Mouse (Mus musculus): ENCODE data around the gene Cdk5r2. TPM values are rescaled to one million over a fixed set of nuclear protein-coding genes. Genes with fewer than 3 reads are reported as not detected.

The Cdk5r2 gene
- polyA plus RNA-seq, 1 experiment from 2014 or later = 1.2 TPM

GRCm38 (mm10) chr1:74877199-74877598, 22.5 kb downstream of the Cdk5r2 start:
- 73% methylated on average over 3 of the region's 3 CpGs for WGBS
- ATAC-seq (replicated peaks; ENCODE audit: low FRiP score) (no peak), DNase-seq (ENCODE audit: low spot score) (no peak)
- Histone ChIP-seq H3K9me3 (ENCODE audit: control insufficient read depth, low read length) (no peaks in the 10 kb centered on the region), H3K4me2 (ENCODE audit: low read depth, low read length, severe bottlenecking) (no peak overlapping the region), H3K4me3 (ENCODE audit: low read depth, low read length) (no peak overlapping the region), H3K9ac (ENCODE audit: low read length) (no peak overlapping the region), H3K4me1 (replicated peaks; ENCODE audit: control insufficient read depth, insufficient read depth, low read length) (peaks cover 3% of the 10 kb centered on the region), H3K27me3 (ENCODE audit: control insufficient read depth, insufficient read depth, low read length) (peaks cover 28% of the 10 kb centered on the region), H3K36me3 (ENCODE audit: control insufficient read depth, insufficient read depth, low read length) (no peaks in the 10 kb centered on the region), H3K27ac (ENCODE audit: low read depth, low read length) (no peak overlapping the region)

- Histone ChIP-seq H3K9ac (ENCODE audit: low read length) (no peak overlapping the region), H3K4me3 (ENCODE audit: low read depth, low read length) (no peak overlapping the region), H3K9me3 (ENCODE audit: control insufficient read depth, low read length) (no peaks in the 10 kb centered on the region), H3K4me1 (replicated peaks; ENCODE audit: control insufficient read depth, insufficient read depth, low read length) (peaks cover 12% of the 10 kb centered on the region), H3K36me3 (ENCODE audit: control insufficient read depth, insufficient read depth, low read length) (no peaks in the 10 kb centered on the region), H3K27ac (ENCODE audit: low read depth, low read length) (no peak overlapping the region), H3K27me3 (ENCODE audit: control insufficient read depth, insufficient read depth, low read length) (peaks cover 64% of the 10 kb centered on the region), H3K4me2 (ENCODE audit: low read depth, low read length, severe bottlenecking) (no peak overlapping the region)
- ATAC-seq (replicated peaks; ENCODE audit: low FRiP score) = no peak; the same call in 1 of the 2 replicates
- peak; percentile 80 for DNase-seq (ENCODE audit: low spot score)
- WGBS = 2% methylated on average over 18 of the region's 18 CpGs
These were observed 26.1 kb downstream of the Cdk5r2 start for GRCm38 (mm10) chr1:74880785-74881360.

GRCm38 (mm10) chr1:74882055-74882734, 27.5 kb downstream of the Cdk5r2 start:
- DNase-seq (ENCODE audit: low spot score) (peak; percentile 69), ATAC-seq (replicated peaks; ENCODE audit: low FRiP score) (no peak)
- Histone ChIP-seq H3K4me2 (ENCODE audit: low read depth, low read length, severe bottlenecking) (peak overlapping the region; percentile 42), H3K36me3 (ENCODE audit: control insufficient read depth, insufficient read depth, low read length) (no peaks in the 10 kb centered on the region), H3K27me3 (ENCODE audit: control insufficient read depth, insufficient read depth, low read length) (peaks cover 78% of the 10 kb centered on the region), H3K9ac (ENCODE audit: low read length) (peak overlapping the region; percentile 6; the same call in 1 of the 2 replicates), H3K4me3 (ENCODE audit: low read depth, low read length) (peak overlapping the region; percentile 27), H3K27ac (ENCODE audit: low read depth, low read length) (no peak overlapping the region), H3K4me1 (replicated peaks; ENCODE audit: control insufficient read depth, insufficient read depth, low read length) (peaks cover 12% of the 10 kb centered on the region), H3K9me3 (ENCODE audit: control insufficient read depth, low read length) (no peaks in the 10 kb centered on the region)
- WGBS = under 1% methylated on average over 71 of the region's 74 CpGs

GRCm38 (mm10) chr1:74882828-74883227, 28.1 kb downstream of the Cdk5r2 start:
- no peaks in the 10 kb centered on the region for H3K9me3 ChIP-seq (ENCODE audit: control insufficient read depth, low read length)
- H3K27me3 ChIP-seq (ENCODE audit: control insufficient read depth, insufficient read depth, low read length) = peaks cover 82% of the 10 kb centered on the region
- H3K4me3 ChIP-seq (ENCODE audit: low read depth, low read length) = no peak overlapping the region; the same call in 1 of the 2 replicates
- H3K9ac ChIP-seq (ENCODE audit: low read length) = no peak overlapping the region
- ATAC-seq (replicated peaks; ENCODE audit: low FRiP score) (no peak), DNase-seq (ENCODE audit: low spot score) (peak; percentile 50)
- WGBS = 4% methylated on average over 8 of the region's 8 CpGs
- no peaks in the 10 kb centered on the region for H3K36me3 ChIP-seq (ENCODE audit: control insufficient read depth, insufficient read depth, low read length)
- no peak overlapping the region; the same call in 1 of the 2 replicates for H3K4me2 ChIP-seq (ENCODE audit: low read depth, low read length, severe bottlenecking)
- peaks cover 12% of the 10 kb centered on the region for H3K4me1 ChIP-seq (replicated peaks; ENCODE audit: control insufficient read depth, insufficient read depth, low read length)
- no peak overlapping the region for H3K27ac ChIP-seq (ENCODE audit: low read depth, low read length)

GRCm38 (mm10) chr1:74883441-74883840, 28.7 kb downstream of the Cdk5r2 start:
- Histone ChIP-seq H3K27ac (ENCODE audit: low read depth, low read length) (no peak overlapping the region), H3K9me3 (ENCODE audit: control insufficient read depth, low read length) (no peaks in the 10 kb centered on the region), H3K4me2 (ENCODE audit: low read depth, low read length, severe bottlenecking) (no peak overlapping the region), H3K4me1 (replicated peaks; ENCODE audit: control insufficient read depth, insufficient read depth, low read length) (peaks cover 12% of the 10 kb centered on the region), H3K36me3 (ENCODE audit: control insufficient read depth, insufficient read depth, low read length) (no peaks in the 10 kb centered on the region), H3K4me3 (ENCODE audit: low read depth, low read length) (no peak overlapping the region), H3K27me3 (ENCODE audit: control insufficient read depth, insufficient read depth, low read length) (peaks cover 85% of the 10 kb centered on the region), H3K9ac (ENCODE audit: low read length) (no peak overlapping the region)
- no peak for DNase-seq (ENCODE audit: low spot score)
- no peak for ATAC-seq (replicated peaks; ENCODE audit: low FRiP score)
- WGBS = 4% methylated on average over 5 of the region's 5 CpGs

GRCm38 (mm10) chr1:74884196-74885141, 29.7 kb downstream of the Cdk5r2 start:
- Histone ChIP-seq H3K4me3 (ENCODE audit: low read depth, low read length) (0 out of 2 replicates have a peak overlapping the region, but pooled peaks have one; percentile 1), H3K9ac (ENCODE audit: low read length) (no peak overlapping the region), H3K9me3 (ENCODE audit: control insufficient read depth, low read length) (no peaks in the 10 kb centered on the region), H3K4me2 (ENCODE audit: low read depth, low read length, severe bottlenecking) (peak overlapping the region; percentile 21; the same call in 1 of the 2 replicates), H3K36me3 (ENCODE audit: control insufficient read depth, insufficient read depth, low read length) (no peaks in the 10 kb centered on the region), H3K4me1 (replicated peaks; ENCODE audit: control insufficient read depth, insufficient read depth, low read length) (peaks cover 12% of the 10 kb centered on the region), H3K27me3 (ENCODE audit: control insufficient read depth, insufficient read depth, low read length) (peaks cover 81% of the 10 kb centered on the region), H3K27ac (ENCODE audit: low read depth, low read length) (no peak overlapping the region)
- under 1% methylated on average over 56 of the region's 57 CpGs for WGBS
- DNase-seq (ENCODE audit: low spot score) (peak; percentile 58), ATAC-seq (replicated peaks; ENCODE audit: low FRiP score) (no peak)

GRCm38 (mm10) chr1:74885369-74886042, 30.8 kb downstream of the Cdk5r2 start, which contains the start of gene Fev:
TSS of gene Fev (minus strand) at chr1:74885419.
- H3K4me3 ChIP-seq (ENCODE audit: low read depth, low read length) = peak within 1 kb of the TSS; percentile 1; the same call in 1 of the 2 replicates
- no peak for ATAC-seq (replicated peaks; ENCODE audit: low FRiP score)
- no peaks in the 10 kb centered on the region for H3K9me3 ChIP-seq (ENCODE audit: control insufficient read depth, low read length)
- no peak within 1 kb of the TSS for H3K9ac ChIP-seq (ENCODE audit: low read length)
- no peak within 1 kb of the TSS for H3K27ac ChIP-seq (ENCODE audit: low read depth, low read length)
- WGBS = under 1% methylated on average over 41 of the region's 43 CpGs
- no peaks in the 10 kb centered on the region for H3K36me3 ChIP-seq (ENCODE audit: control insufficient read depth, insufficient read depth, low read length)
- H3K4me1 ChIP-seq (replicated peaks; ENCODE audit: control insufficient read depth, insufficient read depth, low read length) = peaks cover 12% of the 10 kb centered on the region
- peaks cover 88% of the 10 kb centered on the region for H3K27me3 ChIP-seq (ENCODE audit: control insufficient read depth, insufficient read depth, low read length)
- no peak for DNase-seq (ENCODE audit: low spot score)
- H3K4me2 ChIP-seq (ENCODE audit: low read depth, low read length, severe bottlenecking) = peak within 1 kb of the TSS; percentile 21; the same call in 1 of the 2 replicates

- H3K36me3 ChIP-seq (ENCODE audit: control insufficient read depth, insufficient read depth, low read length) = no peaks in the 10 kb centered on the region
- peaks cover 79% of the 10 kb centered on the region for H3K27me3 ChIP-seq (ENCODE audit: control insufficient read depth, insufficient read depth, low read length)
- ATAC-seq (replicated peaks; ENCODE audit: low FRiP score) (no peak), DNase-seq (ENCODE audit: low spot score) (peak; percentile 69)
- WGBS = 3% methylated on average over 2 of the region's 8 CpGs
- H3K4me1 ChIP-seq (replicated peaks; ENCODE audit: control insufficient read depth, insufficient read depth, low read length) = peaks cover 1% of the 10 kb centered on the region; the same call in 1 of the 2 replicates
- H3K4me2 ChIP-seq (ENCODE audit: low read depth, low read length, severe bottlenecking) = no peak overlapping the region
- no peak overlapping the region for H3K4me3 ChIP-seq (ENCODE audit: low read depth, low read length)
- H3K27ac ChIP-seq (ENCODE audit: low read depth, low read length) = no peak overlapping the region
- no peaks in the 10 kb centered on the region for H3K9me3 ChIP-seq (ENCODE audit: control insufficient read depth, low read length)
- no peak overlapping the region for H3K9ac ChIP-seq (ENCODE audit: low read length)
These were observed 36.8 kb downstream of the Cdk5r2 start for GRCm38 (mm10) chr1:74891513-74891912.
